Mouse (Mus musculus) neural tube, embryonic 14.5 days (tissue): ENCODE measurements at regions not wholly inside any gene's neighbourhood (a gene's known extent, or its start where the extent isn't known, plus 50 kb on each side); places are given as distances from the start of the nearest gene placed in this dataset.
A peak's percentile ranks its signal among the peaks of the same experiment; 100 is the strongest.

Experiments used
- ATAC-seq: fragments of 200-750 bp; cut with Nextera tagmentation; 2 replicates; pipeline ENCODE4 v1.8.0; 2017; ENCODE audit warnings: low read depth, mild to moderate bottlenecking, moderate TSS enrichment, moderate library complexity
- H3K27ac ChIP-seq: fragments of 300-500 bp; sonication (generic); 2 replicates; pipeline ENCODE4 v1.5.1; 2014; ENCODE audit warnings: low read depth, mild to moderate bottlenecking, control low read depth, low read length, moderate library complexity, mixed read lengths
- H3K27me3 ChIP-seq: fragments of 300-500 bp; sonication (generic); 2 replicates; pipeline ENCODE4 v1.6.1; 2014; ENCODE audit warnings: low read length; ENCODE audit not compliant: control insufficient read depth, insufficient read depth
- H3K36me3 ChIP-seq: fragments of 300-500 bp; sonication (generic); 2 replicates; pipeline ENCODE4 v1.6.1; 2014; ENCODE audit warnings: low read length, mixed read lengths; ENCODE audit not compliant: control insufficient read depth, insufficient read depth
- H3K4me1 ChIP-seq: fragments of 300-500 bp; sonication (generic); 2 replicates; pipeline ENCODE4 v1.6.1; 2014; ENCODE audit warnings: low read length; ENCODE audit not compliant: control insufficient read depth, insufficient read depth
- H3K4me2 ChIP-seq: fragments of 300-500 bp; sonication (generic); 2 replicates; pipeline ENCODE4 v1.6.1; 2014; ENCODE audit warnings: mild to moderate bottlenecking, low read depth, low read length, control low read depth
- H3K4me3 ChIP-seq: fragments of 300-500 bp; sonication (generic); 2 replicates; pipeline ENCODE4 v1.5.1; 2014; ENCODE audit warnings: low read depth, low read length, control low read depth, mixed read lengths
- H3K9ac ChIP-seq: fragments of 300-500 bp; sonication (generic); replicated peaks from 2 replicates; pipeline ENCODE4 v1.6.1; 2014; ENCODE audit warnings: low read depth, mild to moderate bottlenecking, control low read depth, low read length, mixed read lengths
- H3K9me3 ChIP-seq: fragments of 300-500 bp; sonication (generic); 2 replicates; pipeline ENCODE4 v1.6.1; 2016; ENCODE audit warnings: low read length; ENCODE audit not compliant: control insufficient read depth
- WGBS: fragments of 180-500 bp; shearing (Covaris S2); extraction: QIAGEN DNeasy Blood & Tissue Kit; methylation state at CpG from one replicate; pipeline ENCODE4 v1.1.7; 2014; 5-methylcytosine and 5-hydroxymethylcytosine counted together

DNA sequence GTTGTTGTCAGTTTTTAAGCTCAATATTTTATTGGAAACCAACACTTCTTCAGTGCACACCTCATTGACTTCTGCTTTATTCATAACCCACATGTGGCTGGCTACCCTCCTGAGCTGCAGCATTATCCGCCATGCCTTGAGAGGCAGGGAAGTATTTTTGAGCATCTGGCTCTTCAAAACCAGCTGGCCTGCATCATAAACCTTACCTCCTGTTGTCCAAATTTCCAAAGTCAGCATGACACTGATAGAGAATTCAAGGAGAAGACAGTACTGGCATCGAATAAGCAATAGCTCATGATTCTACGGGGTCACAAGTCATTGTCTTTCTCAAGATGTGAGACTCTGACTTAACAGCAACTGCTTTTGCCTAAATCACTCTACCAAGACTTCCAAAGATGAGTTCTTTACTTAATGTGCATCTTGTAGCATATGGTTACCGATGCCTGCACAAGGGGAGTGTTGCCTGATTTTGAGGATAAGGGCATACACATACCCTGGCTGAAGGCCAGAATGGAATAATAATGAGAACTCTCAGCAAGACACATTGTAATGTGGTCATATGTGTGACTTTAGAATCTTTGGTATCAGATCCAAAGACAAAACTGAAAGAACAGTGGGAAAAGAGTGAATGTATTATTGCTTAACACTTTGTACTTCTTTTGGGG, 1599.9 kb upstream of the Tenm3 start:
- Histone ChIP-seq H3K9me3 (no peaks in the 10 kb centered on the region), H3K27me3 (no peaks in the 10 kb centered on the region), H3K27ac (no peak overlapping the region), H3K36me3 (no peaks in the 10 kb centered on the region), H3K9ac (no peak overlapping the region), H3K4me1 (no peaks in the 10 kb centered on the region), H3K4me3 (no peak overlapping the region), H3K4me2 (no peak overlapping the region)
- WGBS, result 69% methylated on average over 4 of the region's 4 CpGs
- ATAC-seq, result peak; percentile 60; the same call in 1 of the 2 replicates
